Mouse (Mus musculus) neural tube, embryonic 12.5 days (tissue): ENCODE measurements at regions not wholly inside any gene's neighbourhood (a gene's known extent, or its start where the extent isn't known, plus 50 kb on each side); places are given as distances from the start of the nearest gene placed in this dataset.

Source experiments
- ATAC-seq: fragments of 200-750 bp; cut with Nextera tagmentation; 2 replicates; pipeline ENCODE4 v1.8.0; 2017; ENCODE audit warnings: low read depth, mild to moderate bottlenecking, moderate TSS enrichment, moderate library complexity; ENCODE audit not compliant: low FRiP score
- H3K27ac ChIP-seq: fragments of 300-500 bp; sonication (generic); 2 replicates; pipeline ENCODE4 v1.5.1; 2016
- H3K27me3 ChIP-seq: fragments of 300-500 bp; sonication (generic); replicated peaks from 2 replicates; pipeline ENCODE4 v1.6.1; 2016; ENCODE audit warnings: mild to moderate bottlenecking
- H3K36me3 ChIP-seq: fragments of 300-500 bp; sonication (generic); 2 replicates; pipeline ENCODE4 v1.6.1; 2016; ENCODE audit warnings: mild to moderate bottlenecking
- H3K4me1 ChIP-seq: fragments of 300-500 bp; sonication (generic); 2 replicates; pipeline ENCODE4 v1.6.1; 2016
- H3K4me2 ChIP-seq: fragments of 300-500 bp; sonication (generic); replicated peaks from 2 replicates; pipeline ENCODE4 v1.6.1; 2016; ENCODE audit warnings: mild to moderate bottlenecking
- H3K4me3 ChIP-seq: fragments of 300-500 bp; sonication (generic); 2 replicates; pipeline ENCODE4 v1.5.1; 2016
- H3K9ac ChIP-seq: fragments of 300-500 bp; sonication (generic); 2 replicates; pipeline ENCODE4 v1.6.1; 2016; ENCODE audit warnings: mild to moderate bottlenecking
- H3K9me3 ChIP-seq: fragments of 300-500 bp; sonication (generic); 2 replicates; pipeline ENCODE4 v1.6.1; 2016; ENCODE audit warnings: mild to moderate bottlenecking
- WGBS: fragments of 180-500 bp; shearing (Covaris S2); methylation state at CpG from one replicate; pipeline ENCODE4 v1.1.7; 2016; 5-methylcytosine and 5-hydroxymethylcytosine counted together

DNA sequence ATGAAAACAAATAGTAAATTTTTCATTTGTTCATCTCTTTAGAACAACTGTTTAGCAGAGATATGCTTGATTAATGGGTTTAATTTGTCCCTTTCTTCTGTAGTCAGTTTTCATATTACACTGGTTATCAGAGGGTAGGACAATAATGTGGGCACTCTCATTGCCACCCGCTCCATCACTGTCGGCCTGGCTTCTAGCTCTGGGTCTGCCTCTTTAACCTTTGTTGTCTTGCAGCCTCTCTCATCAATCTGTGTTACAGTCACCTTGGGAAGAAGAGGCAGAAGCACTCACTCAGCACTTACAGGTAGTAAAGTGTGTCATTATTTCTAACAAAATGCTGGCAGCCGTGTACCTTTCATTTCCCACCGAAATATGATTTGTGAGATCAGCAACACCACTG, 690.5 kb downstream of the Gbe1 start:
- Histone ChIP-seq H3K4me2 (no peak overlapping the region), H3K4me1 (no peaks in the 10 kb centered on the region), H3K4me3 (no peak overlapping the region), H3K27me3 (no peaks in the 10 kb centered on the region), H3K9ac (no peak overlapping the region), H3K9me3 (no peaks in the 10 kb centered on the region), H3K27ac (no peak overlapping the region), H3K36me3 (no peaks in the 10 kb centered on the region)
- WGBS = 79% methylated on average over 4 of the region's 4 CpGs
- ATAC-seq = no peak

DNA sequence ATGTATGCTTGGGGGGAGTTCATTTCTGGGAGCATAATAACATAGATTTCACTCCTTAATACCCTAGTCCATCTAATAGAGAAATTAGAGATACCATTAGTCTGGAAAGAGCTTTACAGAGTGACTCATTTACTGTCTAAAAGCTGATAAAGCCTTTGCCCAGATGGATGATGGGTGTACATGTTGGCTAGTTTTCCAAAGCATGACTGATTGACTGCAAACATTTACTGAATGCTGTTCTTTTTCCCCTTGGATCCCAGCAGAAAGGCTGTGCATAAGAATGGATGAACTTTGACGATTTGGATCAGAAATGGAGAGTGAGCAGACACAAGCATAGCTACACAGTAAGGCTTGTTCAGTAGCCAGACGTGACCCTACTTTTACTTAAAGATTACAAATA, 729.6 kb downstream of the Gbe1 start:
- no peaks in the 10 kb centered on the region for H3K27me3 ChIP-seq
- no peak for ATAC-seq
- no peaks in the 10 kb centered on the region for H3K36me3 ChIP-seq
- no peak overlapping the region for H3K27ac ChIP-seq
- H3K9ac ChIP-seq = no peak overlapping the region
- WGBS = 84% methylated on average over 2 of the region's 2 CpGs
- no peak overlapping the region for H3K4me3 ChIP-seq
- no peak overlapping the region for H3K4me2 ChIP-seq
- H3K9me3 ChIP-seq = no peaks in the 10 kb centered on the region
- H3K4me1 ChIP-seq = no peaks in the 10 kb centered on the region

DNA sequence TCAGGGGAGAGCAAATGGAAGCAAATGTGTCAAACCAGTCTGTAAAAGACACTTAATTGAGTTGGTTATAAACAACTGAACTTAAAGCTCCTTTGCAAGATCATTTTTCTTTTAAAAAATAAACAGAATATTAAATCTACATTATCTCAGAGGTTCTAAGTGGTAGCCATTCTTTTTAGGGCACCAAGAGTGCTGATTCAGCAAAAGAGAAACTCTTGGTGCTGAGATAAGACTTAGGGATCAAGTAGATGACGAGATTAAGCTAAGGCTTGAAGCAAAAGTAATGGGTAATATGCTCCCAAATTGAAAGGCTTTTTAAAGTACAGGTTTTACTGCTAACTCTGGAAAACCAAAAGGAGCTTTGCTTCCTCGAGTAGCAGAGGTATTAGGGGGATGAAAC, 740.5 kb downstream of the Gbe1 start:
- H3K9me3 ChIP-seq = no peaks in the 10 kb centered on the region
- no peak overlapping the region for H3K4me3 ChIP-seq
- no peak overlapping the region for H3K27ac ChIP-seq
- H3K36me3 ChIP-seq = no peaks in the 10 kb centered on the region
- no peaks in the 10 kb centered on the region for H3K4me1 ChIP-seq
- WGBS = 77% methylated on average over 2 of the region's 2 CpGs
- H3K9ac ChIP-seq = no peak overlapping the region
- no peaks in the 10 kb centered on the region for H3K27me3 ChIP-seq
- ATAC-seq = no peak
- no peak overlapping the region for H3K4me2 ChIP-seq

DNA sequence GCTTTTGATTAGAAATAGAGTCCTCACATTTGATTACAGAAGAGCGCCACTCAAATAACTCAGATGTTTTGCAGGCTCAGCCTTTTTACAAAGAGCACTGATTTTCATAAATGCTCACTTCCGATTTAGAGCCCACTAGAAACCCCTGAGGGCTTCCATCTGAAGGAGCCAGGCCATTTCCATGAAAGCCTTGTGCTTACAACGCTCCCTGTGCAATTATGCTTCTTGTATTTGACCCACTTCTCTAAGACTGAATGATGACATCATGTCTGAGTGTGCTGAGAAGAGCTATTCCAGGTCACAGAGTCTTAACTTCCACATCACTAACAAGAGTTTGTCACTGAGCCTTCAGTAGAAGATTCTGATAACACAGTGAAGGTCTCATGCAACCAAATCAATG, 749.0 kb downstream of the Gbe1 start:
- no peaks in the 10 kb centered on the region for H3K4me1 ChIP-seq
- H3K4me2 ChIP-seq = no peak overlapping the region
- no peak overlapping the region for H3K9ac ChIP-seq
- H3K4me3 ChIP-seq = no peak overlapping the region
- 66% methylated on average over 3 of the region's 3 CpGs for WGBS
- H3K27me3 ChIP-seq = no peaks in the 10 kb centered on the region
- no peaks in the 10 kb centered on the region for H3K36me3 ChIP-seq
- no peak overlapping the region for H3K27ac ChIP-seq
- ATAC-seq = no peak
- H3K9me3 ChIP-seq = no peaks in the 10 kb centered on the region

DNA sequence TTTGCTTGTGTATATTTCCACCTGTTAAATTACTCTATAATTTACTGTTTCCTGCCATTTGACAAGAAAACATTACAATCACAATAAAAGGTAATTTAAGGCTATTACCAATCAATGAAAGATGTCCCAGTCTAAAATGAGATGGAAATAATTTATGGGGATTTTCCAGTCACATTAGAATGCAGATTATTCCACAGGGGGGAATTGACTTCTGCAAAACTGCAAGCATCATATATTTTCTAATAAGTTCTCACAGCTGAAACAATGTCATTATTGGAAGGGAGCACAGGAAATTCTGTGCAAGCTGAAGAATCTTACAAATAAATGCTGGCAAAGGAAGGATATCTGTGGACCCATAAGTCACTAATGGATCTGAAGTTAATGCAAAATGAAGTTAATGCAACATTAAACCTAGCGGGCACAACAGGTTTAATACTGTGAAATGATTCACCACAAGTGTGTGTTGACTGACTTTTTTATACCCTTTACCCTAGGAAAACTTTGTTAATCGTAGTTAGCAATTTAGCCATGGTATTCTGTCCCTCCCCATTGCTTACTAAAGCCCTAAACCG, 749.7 kb downstream of the Gbe1 start:
- Histone ChIP-seq H3K9ac (no peak overlapping the region), H3K36me3 (no peaks in the 10 kb centered on the region), H3K9me3 (no peaks in the 10 kb centered on the region), H3K4me2 (no peak overlapping the region), H3K27ac (no peak overlapping the region), H3K4me3 (no peak overlapping the region), H3K4me1 (no peaks in the 10 kb centered on the region), H3K27me3 (no peaks in the 10 kb centered on the region)
- no peak for ATAC-seq
- WGBS = 74% methylated on average over 3 of the region's 3 CpGs

DNA sequence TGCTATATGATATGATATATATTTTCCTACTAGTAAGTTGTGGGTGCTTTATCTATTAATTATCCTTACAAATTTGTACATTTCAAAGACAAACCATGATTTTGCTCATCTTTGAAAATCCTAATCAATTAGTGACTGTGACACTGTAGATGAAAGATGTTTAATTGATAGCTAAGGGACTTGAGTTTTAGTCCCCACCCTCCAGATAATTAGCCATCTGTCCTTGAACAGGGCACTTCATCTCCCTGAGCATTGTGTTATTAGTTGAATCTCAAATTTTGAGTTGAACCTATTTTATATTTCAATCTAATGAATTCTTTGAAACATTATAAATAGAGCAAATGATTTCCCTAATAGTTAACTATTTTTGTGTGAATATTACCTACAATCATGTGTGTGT, 756.4 kb downstream of the Gbe1 start:
- Histone ChIP-seq H3K9ac (no peak overlapping the region), H3K27me3 (no peaks in the 10 kb centered on the region), H3K4me3 (no peak overlapping the region), H3K36me3 (no peaks in the 10 kb centered on the region), H3K4me1 (no peaks in the 10 kb centered on the region), H3K9me3 (no peaks in the 10 kb centered on the region), H3K27ac (no peak overlapping the region), H3K4me2 (no peak overlapping the region)
- 0 out of 2 replicates have a peak, but pooled peaks have one; percentile 61 for ATAC-seq

DNA sequence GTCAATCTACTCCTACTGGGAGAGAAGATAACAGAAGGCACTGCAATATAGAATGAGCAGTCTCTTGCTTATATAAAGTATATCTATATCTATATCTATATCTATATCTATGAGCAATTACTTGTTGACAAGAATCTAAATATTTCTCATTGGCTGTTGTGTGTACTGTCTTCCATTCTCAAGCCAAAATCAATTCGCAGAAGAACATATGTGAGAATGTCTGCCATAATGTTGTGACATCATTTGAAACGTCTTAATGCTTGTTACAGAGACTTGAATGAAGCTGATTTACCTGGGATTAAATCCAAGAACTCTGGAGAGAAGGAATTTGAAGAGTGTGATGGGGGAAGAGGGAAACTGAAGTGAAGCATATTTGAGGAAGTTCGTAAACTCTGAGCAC, 789.1 kb downstream of the Gbe1 start:
- Histone ChIP-seq H3K27ac (no peak overlapping the region), H3K27me3 (no peaks in the 10 kb centered on the region), H3K4me2 (no peak overlapping the region), H3K36me3 (no peaks in the 10 kb centered on the region), H3K4me3 (no peak overlapping the region), H3K9me3 (no peaks in the 10 kb centered on the region), H3K4me1 (no peaks in the 10 kb centered on the region), H3K9ac (no peak overlapping the region)
- ATAC-seq = no peak
- WGBS = 85% methylated on average over 3 of the region's 3 CpGs

DNA sequence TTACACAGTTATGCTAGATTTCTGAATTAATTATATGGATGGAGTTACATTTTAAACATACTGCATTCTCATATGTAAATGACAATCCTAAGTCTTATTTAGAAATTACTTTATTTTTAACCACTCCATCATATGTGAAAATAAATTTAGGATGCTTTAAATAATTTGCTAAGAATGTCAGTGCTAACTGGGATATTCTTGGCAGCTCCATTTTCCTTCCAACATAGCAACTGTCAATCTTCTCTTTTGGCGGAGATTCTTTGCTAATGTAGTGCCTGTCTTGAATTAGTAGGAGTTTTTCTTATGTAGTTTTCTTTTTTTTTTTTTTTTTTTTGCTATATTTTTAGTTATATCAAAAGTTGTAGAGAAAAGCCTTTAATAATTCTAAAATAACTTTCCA, 795.2 kb downstream of the Gbe1 start:
- Histone ChIP-seq H3K9ac (no peak overlapping the region), H3K4me1 (no peaks in the 10 kb centered on the region), H3K27me3 (no peaks in the 10 kb centered on the region), H3K9me3 (no peaks in the 10 kb centered on the region), H3K27ac (no peak overlapping the region), H3K4me3 (no peak overlapping the region), H3K36me3 (no peaks in the 10 kb centered on the region), H3K4me2 (no peak overlapping the region)
- no peak for ATAC-seq
- WGBS = 80% methylated on average over 1 of the region's 1 CpGs

DNA sequence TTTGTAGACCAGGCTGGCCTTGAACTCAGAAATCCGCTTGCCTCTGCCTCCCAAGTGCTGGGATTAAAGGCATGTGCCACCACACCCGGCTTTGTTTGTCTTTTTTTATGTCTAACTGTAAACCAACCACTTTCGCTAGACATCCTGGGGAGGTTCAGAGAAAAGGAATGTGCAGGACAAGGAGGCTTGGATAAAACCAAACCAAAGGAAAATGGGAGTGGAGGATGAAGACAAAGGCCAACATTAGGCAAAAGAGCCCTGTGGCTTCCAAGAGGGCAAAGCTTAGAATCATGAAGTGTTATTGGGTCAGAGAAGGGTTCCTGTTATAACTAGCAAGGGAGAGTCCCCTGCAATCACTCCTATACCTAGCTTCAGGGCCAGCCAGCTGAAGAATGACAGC, 800.6 kb downstream of the Gbe1 start:
- Histone ChIP-seq H3K4me1 (no peaks in the 10 kb centered on the region), H3K36me3 (no peaks in the 10 kb centered on the region), H3K27me3 (no peaks in the 10 kb centered on the region), H3K4me2 (no peak overlapping the region), H3K9ac (no peak overlapping the region), H3K4me3 (no peak overlapping the region), H3K27ac (no peak overlapping the region), H3K9me3 (no peaks in the 10 kb centered on the region)
- ATAC-seq = no peak
- 83% methylated on average over 3 of the region's 3 CpGs for WGBS

DNA sequence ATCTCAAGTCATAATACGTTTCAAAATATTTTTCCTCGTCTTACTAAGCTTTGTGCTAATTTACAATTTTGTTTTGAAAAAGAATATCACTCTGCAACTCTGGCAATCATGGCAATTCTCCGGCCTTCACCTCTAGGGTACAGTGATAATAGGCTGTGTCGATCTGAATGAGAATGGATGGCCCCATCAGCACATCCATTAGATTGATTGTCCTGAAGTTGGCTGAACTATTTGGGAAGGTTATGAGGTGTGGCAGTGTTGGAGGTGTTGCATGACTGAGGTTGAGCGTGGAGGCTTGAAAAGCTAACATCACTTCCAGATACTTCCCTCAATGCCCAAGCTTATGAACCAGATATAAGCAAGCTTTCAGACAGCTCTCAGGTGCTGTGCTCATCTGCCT, 807.0 kb downstream of the Gbe1 start:
- Histone ChIP-seq H3K4me2 (no peak overlapping the region), H3K4me1 (no peaks in the 10 kb centered on the region), H3K4me3 (no peak overlapping the region), H3K36me3 (no peaks in the 10 kb centered on the region), H3K9me3 (no peaks in the 10 kb centered on the region), H3K9ac (no peak overlapping the region), H3K27me3 (no peaks in the 10 kb centered on the region), H3K27ac (no peak overlapping the region)
- no peak for ATAC-seq
- WGBS = 85% methylated on average over 5 of the region's 5 CpGs

DNA sequence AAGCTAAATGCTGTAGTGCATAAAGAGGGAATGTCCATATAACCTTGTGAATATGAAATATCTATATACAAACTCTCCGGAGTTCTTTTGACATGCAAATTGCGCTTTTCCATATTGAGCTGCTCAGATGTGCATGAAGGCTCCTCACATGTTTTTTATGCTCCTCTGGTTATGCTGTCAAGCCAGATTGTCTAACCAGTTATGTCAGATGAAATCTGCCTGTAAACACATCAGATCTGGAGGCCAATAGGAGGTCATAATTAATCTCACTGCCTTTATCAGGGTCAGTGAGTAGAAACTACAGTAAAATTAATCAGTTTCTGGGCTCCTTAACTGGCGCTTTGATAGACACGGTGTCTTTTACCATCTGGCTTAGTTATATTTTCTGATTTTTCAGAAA, 809.9 kb downstream of the Gbe1 start:
- ATAC-seq = no peak
- no peaks in the 10 kb centered on the region for H3K4me1 ChIP-seq
- no peaks in the 10 kb centered on the region for H3K9me3 ChIP-seq
- no peaks in the 10 kb centered on the region for H3K36me3 ChIP-seq
- WGBS = 88% methylated on average over 4 of the region's 4 CpGs
- no peak overlapping the region for H3K27ac ChIP-seq
- no peaks in the 10 kb centered on the region for H3K27me3 ChIP-seq
- no peak overlapping the region for H3K9ac ChIP-seq
- H3K4me2 ChIP-seq = no peak overlapping the region
- H3K4me3 ChIP-seq = no peak overlapping the region

DNA sequence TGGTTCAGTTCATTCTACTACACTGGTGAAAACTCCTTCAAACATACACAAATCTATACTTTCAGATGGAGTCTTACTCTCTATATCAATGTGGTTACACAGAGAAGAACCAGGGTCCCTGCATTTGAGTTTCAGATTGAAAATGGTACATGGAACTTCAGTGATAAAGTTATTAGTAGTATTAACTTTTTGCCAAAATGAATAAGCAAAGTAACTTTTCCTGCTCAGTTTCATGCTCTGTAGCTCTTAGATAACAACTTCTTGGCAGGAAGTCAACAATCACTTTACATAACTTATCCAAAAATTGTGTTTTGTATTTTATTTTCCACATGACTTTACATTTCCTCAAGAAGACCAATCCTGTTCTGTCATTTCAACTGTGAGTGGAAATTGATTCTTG, 819.1 kb downstream of the Gbe1 start:
- no peak overlapping the region for H3K9ac ChIP-seq
- H3K4me2 ChIP-seq = no peak overlapping the region
- H3K4me1 ChIP-seq = no peaks in the 10 kb centered on the region
- H3K36me3 ChIP-seq = no peaks in the 10 kb centered on the region
- no peaks in the 10 kb centered on the region for H3K9me3 ChIP-seq
- no peak for ATAC-seq
- no peak overlapping the region for H3K4me3 ChIP-seq
- no peak overlapping the region for H3K27ac ChIP-seq
- H3K27me3 ChIP-seq = no peaks in the 10 kb centered on the region

DNA sequence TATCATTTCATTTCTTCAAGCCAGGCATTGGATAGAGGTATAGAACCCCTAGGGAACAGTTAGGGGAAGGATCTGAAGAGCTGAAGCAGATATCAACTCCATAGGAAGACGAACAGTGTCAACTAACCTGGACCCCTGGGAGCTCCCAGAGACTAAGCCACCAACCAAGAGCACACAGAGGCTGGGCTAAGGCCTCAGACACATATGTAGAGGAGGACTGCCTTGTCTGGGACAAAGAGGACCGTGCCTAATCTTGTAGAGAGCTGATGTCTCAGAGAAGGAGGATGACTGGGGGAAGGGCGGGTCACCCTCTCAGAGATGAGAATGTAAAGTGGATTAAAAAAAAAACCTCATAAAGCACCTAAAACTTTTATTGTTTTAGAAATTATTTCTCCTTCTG, 824.9 kb downstream of the Gbe1 start:
- Histone ChIP-seq H3K27ac (no peak overlapping the region), H3K27me3 (no peaks in the 10 kb centered on the region), H3K9ac (no peak overlapping the region), H3K4me1 (no peaks in the 10 kb centered on the region), H3K4me2 (no peak overlapping the region), H3K9me3 (no peaks in the 10 kb centered on the region), H3K36me3 (no peaks in the 10 kb centered on the region), H3K4me3 (no peak overlapping the region)
- 86% methylated on average over 3 of the region's 3 CpGs for WGBS
- no peak for ATAC-seq
